Mouse (Mus musculus): ENCODE data around the gene Akt2.

Gene Akt2

DNA sequence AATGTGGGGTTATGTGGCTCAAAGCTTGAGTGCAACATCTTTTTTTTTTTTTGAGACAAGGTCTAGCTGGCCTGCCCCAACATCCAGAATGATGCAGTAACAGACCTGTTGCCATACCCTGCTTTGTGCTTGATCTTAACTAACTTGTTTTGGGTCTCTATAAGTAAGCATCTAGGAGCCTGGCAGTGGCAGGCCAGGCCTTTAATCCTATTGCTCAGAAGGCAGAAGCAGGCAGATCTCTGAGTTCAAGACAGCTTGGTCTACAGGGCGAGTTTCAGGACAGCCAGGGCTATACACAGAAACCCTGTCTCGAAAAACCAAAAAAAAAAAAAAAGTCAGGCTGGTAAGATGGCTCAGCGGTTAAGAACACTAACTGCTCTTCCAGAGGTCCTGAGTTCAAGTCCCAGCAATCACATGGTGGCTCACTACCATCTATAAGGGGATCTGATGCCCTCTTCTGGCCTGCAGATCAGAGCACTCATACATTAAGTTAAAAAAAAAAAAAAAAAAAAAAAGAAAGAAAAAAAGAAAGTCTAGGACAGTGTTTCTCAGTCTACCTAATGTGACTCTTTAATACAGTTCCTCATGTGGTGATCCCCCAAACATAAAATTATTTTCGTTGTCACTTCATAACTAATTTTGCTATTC lies 662 bp upstream of the Akt2 start:
- no peak for DNase-seq

DNA sequence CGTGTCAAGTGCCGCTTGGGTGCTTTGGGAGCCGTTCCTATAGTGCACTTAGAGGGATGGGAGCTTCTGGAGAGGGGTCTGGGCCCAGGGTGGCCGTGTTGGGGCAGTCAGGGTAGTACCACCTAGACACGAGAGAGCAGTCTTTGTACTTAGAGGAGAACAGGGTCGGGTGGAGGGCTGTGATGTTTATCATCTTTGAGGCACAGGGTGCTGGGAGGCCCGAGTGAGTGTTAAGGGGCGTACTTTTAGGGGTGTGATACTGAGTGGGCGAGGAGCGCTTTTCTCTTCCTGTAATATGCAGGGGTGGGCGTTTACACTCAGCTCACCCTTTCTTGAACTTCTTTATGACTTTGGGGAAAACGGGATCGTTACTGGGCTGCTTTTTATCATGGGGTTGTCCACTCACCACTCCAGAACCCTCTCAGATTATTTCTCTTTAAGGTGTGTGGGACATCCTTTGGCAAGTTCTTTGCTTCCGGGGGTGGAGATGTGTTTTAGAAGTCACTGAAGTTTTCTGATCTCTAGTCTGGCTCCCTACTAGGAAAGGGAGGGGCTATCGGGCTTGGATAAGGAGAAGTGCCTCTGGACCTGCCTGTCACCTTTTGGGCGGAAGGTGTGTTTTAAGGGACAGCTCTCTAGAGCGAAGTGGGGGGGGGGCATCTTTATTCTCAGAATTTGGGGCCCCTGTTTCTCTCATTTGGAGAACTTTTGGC lies 1.0 kb downstream of the Akt2 start:
- peak in 1 of 2 experiments; percentile 31 for DNase-seq

DNA sequence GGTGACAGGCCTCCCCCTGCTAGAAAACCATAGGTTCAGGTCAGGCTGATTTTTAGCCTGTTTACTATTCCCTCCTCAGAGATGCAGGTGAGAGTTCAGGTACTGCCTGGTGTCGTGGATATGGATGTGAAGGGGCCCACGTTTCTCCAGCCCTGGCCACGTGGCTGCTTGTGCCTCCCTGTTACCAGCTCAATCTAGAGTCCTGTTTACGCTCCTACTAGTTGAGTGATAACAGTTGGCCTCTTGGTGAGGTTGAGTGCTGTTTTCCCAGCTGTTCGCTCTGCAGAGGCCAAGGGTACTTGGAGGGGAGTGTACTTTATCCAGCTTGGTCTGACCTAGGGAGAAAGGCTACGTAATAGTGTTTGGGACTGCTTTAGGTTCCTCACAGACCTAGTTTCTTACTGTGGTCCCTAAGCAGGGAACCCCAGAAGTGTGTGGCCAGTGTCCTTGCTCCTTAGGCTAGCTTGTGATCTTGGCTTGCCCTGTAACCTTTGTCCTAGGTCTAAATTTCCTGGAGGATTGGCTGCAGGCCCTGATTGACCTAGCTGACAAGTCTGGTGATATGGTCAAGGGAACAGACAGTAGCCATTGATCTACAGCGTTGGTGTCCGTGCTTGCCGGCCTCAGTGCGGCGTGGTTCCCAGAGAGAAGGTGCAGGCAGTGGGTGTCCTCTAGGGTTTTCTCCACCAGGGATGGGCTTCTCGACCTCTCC lies 1.7 kb downstream of the Akt2 start:
- no peak for DNase-seq

DNA sequence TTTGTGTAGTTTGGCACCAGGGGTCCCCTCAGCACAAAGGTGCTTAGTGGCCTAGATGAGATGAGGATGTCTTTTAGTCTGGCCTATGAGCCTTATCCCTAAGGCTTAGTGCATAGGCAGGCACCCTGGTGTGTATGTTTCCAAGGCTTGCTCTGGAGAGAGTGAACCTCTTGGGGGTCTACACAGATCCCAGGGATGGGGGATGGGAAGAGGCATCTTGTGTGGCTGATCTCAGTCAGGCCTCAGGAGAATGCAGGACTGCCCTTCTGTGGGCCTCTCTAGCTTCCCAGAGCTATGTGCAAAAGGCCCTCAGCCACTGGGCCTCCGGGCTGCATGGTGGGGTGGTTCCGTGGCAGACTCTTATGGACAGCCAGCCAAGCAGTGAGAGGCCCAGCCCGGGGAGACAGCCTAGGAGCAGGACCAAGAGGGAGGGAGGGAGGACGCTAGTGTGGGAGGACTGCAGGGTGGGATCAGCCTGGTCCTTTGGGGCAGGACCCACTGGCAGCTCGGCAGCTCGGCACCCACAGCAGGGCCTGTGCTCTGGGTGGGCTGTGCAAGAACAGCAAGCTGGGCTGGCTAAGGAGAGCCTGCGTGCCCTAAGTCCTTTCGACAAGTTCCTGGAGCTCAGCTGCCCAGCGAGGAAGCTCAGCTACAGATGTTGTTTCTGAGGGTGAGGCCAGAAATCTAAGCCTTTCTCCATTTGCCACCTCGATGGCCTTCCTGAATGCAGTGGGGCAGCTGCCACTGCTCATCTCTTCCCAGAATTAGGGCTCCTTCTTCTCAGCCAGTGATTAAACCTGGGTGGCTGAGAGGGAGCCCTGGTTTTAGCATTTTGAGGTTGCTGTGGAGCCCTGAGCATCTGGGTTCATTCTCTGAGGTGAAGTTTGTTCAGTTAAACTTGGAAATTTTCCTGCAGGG lies 5.5 kb downstream of the Akt2 start:
- peak in 1 of 2 experiments; percentile 32 for DNase-seq

DNA sequence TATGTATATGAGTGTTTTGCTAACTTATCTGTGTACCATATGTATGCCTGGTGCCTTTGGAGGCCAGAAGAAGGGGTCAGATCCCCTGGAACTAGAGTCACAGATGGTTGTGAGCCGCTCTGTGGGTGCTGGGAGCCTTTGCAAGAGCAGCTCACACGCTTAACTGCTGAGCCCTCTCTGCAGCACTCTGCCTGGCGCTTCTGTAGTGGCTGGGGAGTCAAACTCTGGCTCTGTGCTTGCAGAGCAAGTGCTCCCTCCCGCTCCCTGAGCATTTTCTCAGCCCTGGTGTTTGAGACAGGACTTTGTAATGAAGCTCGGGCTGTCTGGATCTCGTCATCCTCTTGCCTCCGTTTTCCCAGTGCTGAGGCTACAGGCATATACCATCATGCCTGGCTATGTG lies 6.7 kb downstream of the Akt2 start:
- DNase-seq, result no peak

DNA sequence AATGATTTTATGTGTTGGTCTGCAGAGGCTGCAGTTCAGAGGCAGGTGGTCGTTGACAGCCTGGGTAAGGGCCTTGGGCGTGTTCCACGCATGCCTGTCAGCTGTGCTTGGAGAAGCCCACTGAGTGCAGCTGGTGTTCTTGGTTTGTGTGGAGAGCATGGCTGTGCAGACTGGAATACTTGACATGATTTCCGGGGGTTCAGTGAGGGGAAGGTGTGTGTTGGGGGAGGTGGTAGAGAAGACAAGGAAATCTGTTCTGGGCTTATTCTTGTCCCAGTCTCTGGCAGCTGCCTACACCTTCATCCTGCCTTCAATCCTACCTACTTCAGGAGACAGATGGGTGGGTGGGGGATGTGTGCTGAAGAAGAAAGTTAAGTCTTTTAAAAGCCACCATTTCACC lies 10.3 kb downstream of the Akt2 start:
- DNase-seq, result no peak

DNA sequence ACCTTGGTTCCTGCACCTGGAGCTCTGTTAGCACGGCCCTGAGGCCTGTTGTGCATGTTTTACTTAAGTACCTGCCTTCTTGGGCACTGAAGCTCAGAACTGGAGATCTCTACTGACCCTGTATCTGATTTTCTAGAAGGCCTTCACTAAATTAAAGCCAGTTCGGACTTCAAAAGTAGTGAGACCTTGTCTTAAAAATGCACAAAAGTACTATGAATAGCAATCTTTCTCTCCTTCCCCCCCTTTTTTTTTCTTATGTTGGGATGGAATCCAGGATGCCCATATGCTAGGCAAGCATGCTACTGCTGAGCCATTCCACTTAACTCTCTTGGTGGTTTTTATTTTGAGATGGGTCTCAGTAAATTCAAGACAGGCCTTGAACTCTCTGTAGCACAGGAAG lies 10.8 kb downstream of the Akt2 start:
- no peak for DNase-seq

DNA sequence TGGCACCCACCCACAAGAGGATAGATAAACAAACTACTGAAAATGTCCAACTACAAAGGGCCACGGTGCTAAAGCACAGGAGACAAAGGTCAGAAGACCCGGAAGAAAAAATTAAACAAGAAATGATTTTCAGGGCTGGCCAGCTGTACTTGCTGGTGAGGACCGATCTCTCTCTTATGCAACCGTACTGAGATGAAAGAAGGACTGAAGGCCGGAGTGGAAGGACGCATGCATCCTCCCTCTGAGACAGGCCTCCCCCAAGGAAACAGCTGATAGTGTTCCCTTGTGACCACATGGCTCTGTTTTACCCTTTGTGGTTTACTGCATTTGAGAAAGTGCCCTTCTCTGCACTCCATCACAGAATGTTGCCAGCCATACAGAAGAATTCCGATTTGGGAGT lies 11.5 kb downstream of the Akt2 start:
- no peak for DNase-seq

DNA sequence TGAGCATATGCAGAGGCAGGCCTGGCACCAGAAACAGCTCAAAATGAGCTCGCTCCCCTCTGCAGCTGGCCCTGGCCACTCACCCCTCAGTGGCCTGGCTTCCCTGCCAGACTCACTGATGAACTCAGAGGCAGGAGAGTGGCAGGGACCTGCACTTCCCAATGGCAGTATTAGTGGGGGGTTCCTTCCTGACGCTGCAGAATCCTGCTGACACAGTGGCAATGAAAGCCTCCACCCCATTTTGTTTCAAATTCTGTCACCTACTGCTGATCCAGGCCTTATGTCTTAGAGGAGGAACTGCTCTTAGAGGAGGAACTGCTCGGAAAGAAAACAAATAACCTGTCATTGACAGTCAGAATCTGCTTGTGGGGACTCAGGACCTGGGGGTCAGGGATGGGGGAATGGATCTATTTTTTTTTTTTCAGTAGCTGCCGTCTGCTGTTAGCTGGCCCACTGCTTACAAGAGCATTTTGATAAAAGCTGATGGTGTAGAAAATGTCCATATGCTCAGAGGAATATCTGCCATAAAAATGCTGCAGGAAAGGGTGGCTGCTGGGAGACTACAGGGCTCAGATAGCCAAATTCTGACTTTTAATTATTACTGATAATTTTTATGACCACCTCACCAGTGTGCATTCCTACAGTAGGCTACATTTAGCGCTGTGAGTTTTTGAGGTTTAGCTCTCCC lies 13.5 kb downstream of the Akt2 start:
- DNase-seq, result peak; percentile 62 to 64

DNA sequence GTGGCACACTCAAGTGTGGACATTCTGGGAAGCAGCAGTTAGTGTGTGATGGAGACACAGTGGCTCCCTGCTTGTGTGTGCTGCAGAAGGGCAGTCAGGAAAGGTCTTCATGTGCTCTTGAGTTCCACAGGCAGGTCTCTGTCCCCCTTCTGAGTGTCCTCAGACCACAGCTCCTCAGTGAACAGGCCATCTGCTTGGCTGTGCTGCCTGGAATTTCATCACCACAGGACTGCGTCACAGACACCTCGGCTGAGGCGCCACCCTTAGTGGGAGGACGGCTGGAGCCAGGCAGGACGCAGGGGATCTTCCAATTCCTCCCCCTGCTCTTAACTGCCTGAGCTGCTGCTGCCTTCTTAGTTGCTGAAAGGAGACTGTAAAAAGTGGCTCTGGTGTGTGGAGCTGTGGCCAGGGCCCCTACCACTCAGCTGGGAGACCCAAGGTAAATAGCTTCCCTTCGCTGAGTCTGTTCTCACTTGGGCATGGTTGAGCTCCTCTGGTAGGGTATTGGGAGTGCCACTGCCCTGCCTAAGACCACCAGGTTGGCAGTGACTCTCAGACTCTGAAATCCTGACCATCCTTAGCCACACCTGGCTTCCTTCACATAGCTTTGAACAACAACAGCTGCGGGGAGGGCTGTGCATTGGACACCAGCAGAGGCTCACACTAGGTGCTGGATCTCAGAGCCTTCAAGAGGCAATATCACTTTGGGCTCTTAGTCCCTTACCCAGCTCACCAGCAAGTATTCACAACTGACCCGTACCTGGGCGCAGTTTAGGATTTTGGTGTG lies 14.3 kb downstream of the Akt2 start:
- DNase-seq, result peak; percentile 76 to 78

DNA sequence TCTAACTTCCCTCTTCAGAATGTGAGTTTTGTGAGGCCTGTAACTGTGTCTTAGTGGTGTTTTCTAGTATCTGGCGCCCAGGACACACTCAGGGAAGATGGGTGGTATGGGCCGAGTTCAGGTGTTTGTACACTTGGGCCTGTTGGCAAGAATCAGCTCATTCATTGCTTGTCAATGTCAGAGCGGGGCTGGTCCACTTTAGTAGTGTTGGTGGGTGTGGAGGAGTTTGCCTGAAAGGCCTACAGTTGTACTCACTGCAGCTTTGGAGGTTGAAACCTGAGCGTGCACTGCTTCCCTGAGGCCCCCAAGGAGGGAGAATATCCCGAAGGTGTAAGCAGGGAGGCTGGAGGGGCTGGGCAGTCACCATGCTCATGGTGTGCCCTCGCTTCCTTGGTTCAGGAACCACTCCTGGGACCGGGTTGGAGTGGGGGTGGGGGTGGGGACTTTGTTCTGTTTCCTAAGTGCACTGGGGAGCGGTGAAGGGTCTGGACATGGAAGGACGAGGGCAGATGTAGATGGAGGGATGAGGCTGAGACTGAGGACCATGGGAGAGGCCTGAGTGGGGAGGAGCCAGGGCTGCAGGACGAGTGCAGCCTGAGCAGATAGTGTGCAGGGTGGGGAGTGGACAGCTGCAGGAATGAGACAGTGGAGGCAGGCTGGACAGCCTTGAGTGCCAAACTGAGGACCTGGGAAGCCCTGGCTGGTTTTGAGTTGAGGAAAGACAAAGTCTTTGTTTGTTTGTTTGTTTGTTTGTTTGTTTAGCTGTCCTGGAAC lies 15.3 kb downstream of the Akt2 start:
- DNase-seq, result no peak

DNA sequence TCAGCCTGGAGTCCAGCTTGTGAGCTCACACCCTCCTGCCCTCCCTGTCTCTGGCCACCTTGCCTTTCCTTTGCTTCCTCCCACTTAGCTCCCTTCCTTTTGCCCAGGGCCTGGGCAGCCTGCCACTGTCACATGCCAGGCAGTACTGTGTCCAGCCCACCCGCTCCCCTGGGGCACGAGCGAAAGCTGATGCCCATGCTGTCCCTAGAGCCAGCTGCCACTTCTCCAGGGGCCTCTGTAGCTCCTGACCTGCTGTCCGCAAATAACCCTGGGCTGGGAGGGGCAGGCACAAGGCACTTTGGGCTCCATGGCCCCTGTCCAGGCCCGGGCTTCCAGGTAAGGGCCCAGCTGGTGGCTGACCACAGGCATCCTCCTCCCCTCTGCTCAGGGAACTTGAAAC lies 16.2 kb downstream of the Akt2 start:
- peak; percentile 88 to 93 for DNase-seq

DNA sequence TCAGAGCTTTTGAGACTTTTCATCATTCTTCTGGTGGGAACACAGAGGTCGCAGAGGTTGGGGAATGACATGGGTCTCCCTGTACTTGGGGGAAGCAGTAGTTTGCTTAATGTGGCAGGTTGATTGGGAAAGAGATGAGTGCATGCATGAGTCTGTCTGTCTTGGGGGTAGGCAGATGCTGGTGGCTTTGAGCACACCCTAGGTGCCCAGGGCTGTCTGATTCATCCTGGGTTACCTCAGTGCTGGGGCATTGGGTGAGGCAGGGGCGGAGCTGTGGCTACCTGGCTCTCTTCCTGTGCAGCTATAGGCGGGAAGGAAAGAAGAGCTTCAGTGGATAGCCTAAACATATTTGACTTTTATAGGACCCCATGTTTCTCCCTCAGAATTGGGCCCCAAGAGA lies 16.8 kb downstream of the Akt2 start:
- no peak for DNase-seq

DNA sequence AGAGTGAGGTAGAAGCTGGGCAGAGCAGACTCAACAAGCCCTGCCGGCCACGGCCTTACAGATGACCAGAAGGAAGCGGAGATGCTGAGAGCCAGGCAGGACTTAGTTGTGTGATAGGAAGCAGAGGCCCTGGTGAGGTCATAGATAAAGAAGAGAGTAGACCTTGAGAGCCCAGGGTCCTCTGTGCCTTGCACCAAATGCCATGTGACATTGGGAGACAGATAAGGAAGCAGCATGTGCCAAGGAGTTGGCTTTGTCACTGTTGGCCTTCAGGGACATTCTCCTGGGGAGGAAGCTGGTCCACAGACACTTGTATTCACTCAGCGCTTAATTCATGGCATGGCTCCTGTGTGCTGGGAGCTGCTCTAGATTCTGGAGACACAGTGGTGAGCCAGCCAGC lies 17.9 kb downstream of the Akt2 start:
- no peak for DNase-seq

DNA sequence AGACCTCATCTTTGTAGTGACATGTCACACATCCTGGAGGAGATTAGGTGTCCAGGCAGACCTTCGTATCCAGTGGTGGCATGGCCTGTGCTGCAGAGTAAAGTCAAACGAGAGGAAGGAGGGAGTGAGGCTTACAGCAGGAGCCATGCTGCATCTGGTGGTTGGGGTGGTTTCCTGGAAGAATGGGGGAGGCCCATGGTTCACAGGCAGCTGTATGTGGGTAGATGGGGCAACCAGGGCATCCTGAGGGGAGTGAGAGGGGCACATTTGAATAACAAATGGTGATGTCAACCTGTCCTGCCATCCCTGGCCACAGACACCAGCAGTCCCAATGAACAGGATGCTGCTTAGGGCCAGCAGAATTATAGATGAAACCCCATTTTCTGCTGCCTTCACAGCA lies 18.3 kb downstream of the Akt2 start:
- no peak for DNase-seq

DNA sequence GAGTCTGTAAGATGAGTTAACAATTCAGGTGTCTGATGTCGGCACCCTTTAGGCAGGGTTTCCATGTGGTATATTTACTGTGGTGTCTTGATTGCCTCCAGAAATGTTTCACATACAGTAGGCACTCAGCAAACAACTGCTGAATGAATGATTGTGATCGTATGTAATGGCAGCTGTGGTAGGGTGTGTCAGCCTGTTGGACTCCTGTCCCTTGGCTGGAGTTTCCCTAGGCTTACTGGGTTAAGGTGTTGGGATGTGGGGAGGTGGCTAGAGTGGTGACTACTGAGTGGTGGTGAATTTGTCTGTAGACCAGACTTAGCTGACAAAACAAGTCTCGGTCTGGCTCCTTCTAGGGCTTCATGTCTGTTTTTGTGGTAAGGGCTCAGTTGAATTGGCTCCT lies 19.0 kb downstream of the Akt2 start:
- no peak for DNase-seq

DNA sequence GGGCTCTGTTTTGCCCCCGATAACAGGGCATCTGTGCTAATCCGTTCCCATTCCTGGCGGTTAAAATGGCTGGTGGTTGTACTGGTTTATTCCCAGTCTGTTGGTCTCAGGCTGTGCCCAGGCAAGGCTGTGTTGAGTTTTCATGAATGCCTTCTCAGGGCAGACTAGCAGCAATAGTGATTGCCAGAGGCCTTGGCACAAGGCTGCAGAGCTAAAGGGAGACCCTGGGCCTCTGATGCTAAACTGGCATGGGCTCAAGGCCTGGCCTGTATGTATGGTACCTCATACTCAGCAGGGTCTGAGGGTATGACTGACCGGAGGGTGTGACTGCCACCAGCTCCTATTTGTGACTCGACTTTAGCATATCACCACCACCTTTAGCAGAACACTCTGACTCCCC lies 19.5 kb downstream of the Akt2 start:
- DNase-seq, result no peak

DNA sequence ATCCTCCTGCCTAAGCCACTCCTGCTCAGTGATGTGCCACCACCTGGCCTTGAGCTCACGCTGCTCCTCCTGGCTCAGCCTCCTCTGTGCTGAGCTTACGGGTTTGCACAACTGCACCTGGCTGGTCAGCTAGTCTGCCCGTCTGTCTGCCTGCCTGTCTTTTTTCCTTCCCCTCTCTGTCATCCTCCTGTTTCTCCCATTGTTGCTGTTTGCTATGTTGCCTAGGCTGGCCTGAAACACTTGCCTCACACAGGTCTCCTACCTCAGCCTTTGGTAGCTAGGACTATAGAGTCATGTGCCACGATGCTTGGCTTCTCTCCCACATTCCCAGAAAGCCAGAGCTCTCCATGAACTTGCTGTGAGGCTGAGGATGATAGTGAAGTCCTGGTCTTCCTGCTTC lies 21.6 kb downstream of the Akt2 start:
- no peak for DNase-seq

DNA sequence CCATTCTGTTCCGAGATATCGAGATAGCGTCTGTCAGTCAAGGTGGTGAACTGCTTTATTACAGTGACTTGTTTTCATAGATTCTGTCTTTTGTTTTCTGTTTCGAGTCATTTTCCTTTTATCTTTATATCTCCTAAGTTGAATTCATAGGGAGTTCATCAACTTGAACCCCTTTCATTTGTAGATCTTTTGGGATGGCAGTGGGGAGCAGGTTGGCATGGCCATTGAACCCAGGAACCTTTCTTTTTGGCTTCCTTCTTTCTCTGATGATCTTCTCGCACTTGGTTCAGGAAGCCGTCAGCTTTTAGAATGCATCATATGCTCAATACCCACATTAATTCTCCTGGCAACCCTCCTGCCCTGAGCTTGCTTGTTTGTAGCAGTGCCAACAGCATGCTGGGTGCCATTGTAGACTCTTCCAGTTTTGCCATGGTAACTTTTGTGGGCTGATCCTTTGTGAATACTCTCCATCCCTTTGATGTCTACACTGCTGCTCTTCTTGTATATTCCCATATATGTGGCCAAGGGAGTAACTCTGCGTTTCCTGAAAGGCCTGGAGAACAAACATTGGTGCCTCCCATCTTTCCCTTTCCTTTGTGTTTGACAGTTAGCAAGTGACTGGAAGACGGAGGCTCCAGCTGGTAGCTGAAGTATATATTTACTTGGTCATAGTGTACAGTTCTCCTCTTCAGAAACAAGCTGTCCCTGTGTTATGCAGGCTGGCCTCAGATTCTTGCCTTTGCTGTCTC lies 22.6 kb downstream of the Akt2 start:
- peak; percentile 71 to 79 for DNase-seq

DNA sequence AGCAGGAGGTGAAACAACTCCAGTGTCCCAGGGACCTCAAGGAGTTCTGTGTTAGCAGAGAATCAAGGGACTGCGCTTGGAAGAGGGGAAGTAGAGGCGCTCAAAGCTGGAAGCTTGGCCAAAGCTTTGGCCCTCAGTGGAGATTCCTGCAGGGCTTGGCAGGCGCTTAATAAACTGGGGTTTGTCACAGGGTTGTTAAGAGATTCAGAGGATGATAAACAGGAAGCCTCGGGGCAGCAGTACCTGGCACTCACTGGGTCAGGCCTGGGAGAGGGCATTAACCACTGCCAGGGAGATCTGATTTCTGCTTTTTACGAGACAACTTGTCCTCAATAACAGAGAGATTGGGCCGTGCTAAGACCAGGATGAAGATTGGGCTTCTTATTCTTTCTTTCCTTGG lies 29.7 kb downstream of the Akt2 start:
- DNase-seq, result peak; percentile 56 to 57

Measured in cerebellum, postnatal 36 days (tissue).